ENCODE assay signal across 12 mouse cellular contexts in genomic region chr11:113981088-113981487, GRCm38 (mm10).
DNase-seq lines count a peak whose midpoint lies in the region; ATAC-seq and TF ChIP-seq lines count a peak whose summit lies in the region.
"Had no signal": no experiment of that assay in that cellular context is flagged by ENCODE, and none has a peak within 500 bp of the region (broad histone marks: within the 10 kb centered on the region; RNA-seq: fewer than 3 reads in every experiment).

No protein-coding gene starts in this region.

- H3K4me3 ChIP-seq in embryonic facial prominence, embryonic 14.5 days (ENCODE audit: low read depth, low read length), result no peak overlapping the region
- no peak overlapping the region for H3K4me3 ChIP-seq in embryonic facial prominence, embryonic 10.5 days
- no peak overlapping the region for H3K4me3 ChIP-seq in hindbrain, embryonic 11.5 days (ENCODE audit: low read depth, low read length)
- H3K4me3 ChIP-seq in midbrain, embryonic 13.5 days (replicated peaks), result no peak overlapping the region
- no peak overlapping the region for H3K4me3 ChIP-seq in thymus, adult 2 months (ENCODE audit: control insufficient read depth, insufficient read depth, low read length)
- H3K4me3 ChIP-seq: intestine, embryonic 15.5 days; limb, embryonic 12.5 days had no signal

- TF ChIP-seq POLR2A in thymus, adult 2 months (IDR thresholded peaks at IDR 0.05; ENCODE audit: control insufficient read depth, extremely low read depth, insufficient read depth, low read length, poor library complexity), result no peak

- DNase-seq in embryonic facial prominence, embryonic 14.5 days (ENCODE audit: low spot score), result peak; percentile 47
- DNase-seq in embryonic facial prominence, embryonic 10.5 days (ENCODE audit: low spot score), result no peak
- DNase-seq in Muller cell, postnatal 12 days (ENCODE audit: inconsistent ontology term), result peak; percentile 57
- no peak for DNase-seq in hindbrain, embryonic 11.5 days (ENCODE audit: low spot score)
- DNase-seq in cerebellum, adult 9-10 months, result no peak
- DNase-seq in adrenal gland, postnatal 36 days, result no peak
- no peak for DNase-seq in thymus, adult 2 months
- DNase-seq: gastrocnemius, postnatal 14 days had no signal

- H3K27ac ChIP-seq in embryonic facial prominence, embryonic 14.5 days (replicated peaks; ENCODE audit: low read depth, low read length), result no peak overlapping the region
- no peak overlapping the region for H3K27ac ChIP-seq in embryonic facial prominence, embryonic 10.5 days (replicated peaks)
- peak overlapping the region; percentile 85; the same call in 1 of the 2 replicates for H3K27ac ChIP-seq in hindbrain, embryonic 11.5 days (ENCODE audit: low read depth, low read length)
- peak overlapping the region; percentile 88 for H3K27ac ChIP-seq in midbrain, embryonic 13.5 days
- no peak overlapping the region for H3K27ac ChIP-seq in thymus, adult 2 months (ENCODE audit: control insufficient read depth, insufficient read depth, low read length)
- H3K27ac ChIP-seq: intestine, embryonic 15.5 days; limb, embryonic 12.5 days had no signal

- no peaks in the 10 kb centered on the region for H3K36me3 ChIP-seq in embryonic facial prominence, embryonic 14.5 days (ENCODE audit: control insufficient read depth, insufficient read depth, low read length)
- no peaks in the 10 kb centered on the region for H3K36me3 ChIP-seq in embryonic facial prominence, embryonic 10.5 days (replicated peaks)
- H3K36me3 ChIP-seq in hindbrain, embryonic 11.5 days (ENCODE audit: control insufficient read depth, insufficient read depth, low read length), result no peaks in the 10 kb centered on the region
- no peaks in the 10 kb centered on the region for H3K36me3 ChIP-seq in midbrain, embryonic 13.5 days
- H3K36me3 ChIP-seq in thymus, adult 2 months (ENCODE audit: control insufficient read depth, insufficient read depth, low read length), result no peaks in the 10 kb centered on the region
- H3K36me3 ChIP-seq: intestine, embryonic 15.5 days; limb, embryonic 12.5 days had no signal

- H3K4me2 ChIP-seq in embryonic facial prominence, embryonic 14.5 days (ENCODE audit: low read depth, low read length), result no peak overlapping the region
- H3K4me2 ChIP-seq in hindbrain, embryonic 11.5 days (replicated peaks; ENCODE audit: low read depth, low read length), result no peak overlapping the region
- H3K4me2 ChIP-seq in midbrain, embryonic 13.5 days (replicated peaks), result no peak overlapping the region
- H3K4me2 ChIP-seq: intestine, embryonic 15.5 days; limb, embryonic 12.5 days had no signal

- no peak for TF ChIP-seq CTCF in thymus, adult 2 months (IDR thresholded peaks at IDR 0.05; ENCODE audit: borderline replicate concordance, control insufficient read depth, extremely low read depth, insufficient read depth, low read length, poor library complexity)

- 54% methylated on average over 6 of the region's 6 CpGs for WGBS in embryonic facial prominence, embryonic 14.5 days
- WGBS in embryonic facial prominence, embryonic 10.5 days, result 91% methylated on average over 6 of the region's 6 CpGs
- 85% methylated on average over 6 of the region's 6 CpGs for WGBS in hindbrain, embryonic 11.5 days
- 76% methylated on average over 6 of the region's 6 CpGs for WGBS in midbrain, embryonic 13.5 days
- 94% methylated on average over 6 of the region's 6 CpGs for WGBS in thymus, adult 2 months

- no peaks in the 10 kb centered on the region for H3K9me3 ChIP-seq in embryonic facial prominence, embryonic 14.5 days (ENCODE audit: control insufficient read depth, low read length)
- no peaks in the 10 kb centered on the region for H3K9me3 ChIP-seq in embryonic facial prominence, embryonic 10.5 days
- H3K9me3 ChIP-seq in hindbrain, embryonic 11.5 days (ENCODE audit: control insufficient read depth, low read length), result no peaks in the 10 kb centered on the region
- H3K9me3 ChIP-seq in midbrain, embryonic 13.5 days, result no peaks in the 10 kb centered on the region
- H3K9me3 ChIP-seq: intestine, embryonic 15.5 days; limb, embryonic 12.5 days had no signal

- H3K9ac ChIP-seq in embryonic facial prominence, embryonic 14.5 days (ENCODE audit: low read depth, low read length), result no peak overlapping the region
- no peak overlapping the region for H3K9ac ChIP-seq in hindbrain, embryonic 11.5 days (ENCODE audit: low read depth, low read length)
- H3K9ac ChIP-seq in midbrain, embryonic 13.5 days (replicated peaks), result no peak overlapping the region
- H3K9ac ChIP-seq: intestine, embryonic 15.5 days; limb, embryonic 12.5 days had no signal

- H3K4me1 ChIP-seq in embryonic facial prominence, embryonic 14.5 days (ENCODE audit: control insufficient read depth, insufficient read depth, low read length), result peaks cover 16% of the 10 kb centered on the region
- peaks cover 41% of the 10 kb centered on the region for H3K4me1 ChIP-seq in embryonic facial prominence, embryonic 10.5 days
- H3K4me1 ChIP-seq in hindbrain, embryonic 11.5 days (replicated peaks; ENCODE audit: control insufficient read depth, insufficient read depth, low read length), result peaks cover 13% of the 10 kb centered on the region
- peaks cover 66% of the 10 kb centered on the region for H3K4me1 ChIP-seq in midbrain, embryonic 13.5 days (replicated peaks)
- no peaks in the 10 kb centered on the region for H3K4me1 ChIP-seq in thymus, adult 2 months (replicated peaks; ENCODE audit: control insufficient read depth, insufficient read depth, low read length)

- ATAC-seq in embryonic facial prominence, embryonic 14.5 days (ENCODE audit: low read depth), result no peak
- no peak for ATAC-seq in hindbrain, embryonic 11.5 days (ENCODE audit: low FRiP score)
- no peak for ATAC-seq in midbrain, embryonic 13.5 days
- ATAC-seq: Patski had no signal

- no peaks in the 10 kb centered on the region for H3K27me3 ChIP-seq in embryonic facial prominence, embryonic 14.5 days (replicated peaks; ENCODE audit: control insufficient read depth, insufficient read depth, low read length)
- H3K27me3 ChIP-seq in embryonic facial prominence, embryonic 10.5 days (replicated peaks; ENCODE audit: low read depth, poor library complexity, severe bottlenecking), result no peaks in the 10 kb centered on the region
- no peaks in the 10 kb centered on the region for H3K27me3 ChIP-seq in hindbrain, embryonic 11.5 days (ENCODE audit: control insufficient read depth, insufficient read depth, low read length)
- H3K27me3 ChIP-seq in midbrain, embryonic 13.5 days, result no peaks in the 10 kb centered on the region
- no peaks in the 10 kb centered on the region for H3K27me3 ChIP-seq in thymus, adult 2 months (ENCODE audit: control insufficient read depth, insufficient read depth, low read length)
- H3K27me3 ChIP-seq: intestine, embryonic 15.5 days; limb, embryonic 12.5 days had no signal

Comparison
In these comparisons a context has a peak if more than half of its experiments do, and no peak if none do; other contexts are left out.
1. DNase-seq: peak in embryonic facial prominence, embryonic 14.5 days (single experiment) and Muller cell, postnatal 12 days (single experiment); none in embryonic facial prominence, embryonic 10.5 days (single experiment), hindbrain, embryonic 11.5 days (single experiment), cerebellum, adult 9-10 months (single experiment), adrenal gland, postnatal 36 days (0 of 2) and thymus, adult 2 months (single experiment).
2. H3K27ac ChIP-seq: peak in hindbrain, embryonic 11.5 days (single experiment) and midbrain, embryonic 13.5 days (single experiment); none in embryonic facial prominence, embryonic 14.5 days (single experiment), embryonic facial prominence, embryonic 10.5 days (single experiment) and thymus, adult 2 months (single experiment).